Mouse (Mus musculus) layer of hippocampus, adult 9-11 months (tissue): ENCODE results near the gene Hipk1.
A peak's percentile ranks its signal among the peaks of the same experiment; 100 is the strongest.

Experiments
- DNase-seq: peaks from one replicate; pipeline ENCODE4 v3.0.0; 2022

Gene Hipk1

DNA sequence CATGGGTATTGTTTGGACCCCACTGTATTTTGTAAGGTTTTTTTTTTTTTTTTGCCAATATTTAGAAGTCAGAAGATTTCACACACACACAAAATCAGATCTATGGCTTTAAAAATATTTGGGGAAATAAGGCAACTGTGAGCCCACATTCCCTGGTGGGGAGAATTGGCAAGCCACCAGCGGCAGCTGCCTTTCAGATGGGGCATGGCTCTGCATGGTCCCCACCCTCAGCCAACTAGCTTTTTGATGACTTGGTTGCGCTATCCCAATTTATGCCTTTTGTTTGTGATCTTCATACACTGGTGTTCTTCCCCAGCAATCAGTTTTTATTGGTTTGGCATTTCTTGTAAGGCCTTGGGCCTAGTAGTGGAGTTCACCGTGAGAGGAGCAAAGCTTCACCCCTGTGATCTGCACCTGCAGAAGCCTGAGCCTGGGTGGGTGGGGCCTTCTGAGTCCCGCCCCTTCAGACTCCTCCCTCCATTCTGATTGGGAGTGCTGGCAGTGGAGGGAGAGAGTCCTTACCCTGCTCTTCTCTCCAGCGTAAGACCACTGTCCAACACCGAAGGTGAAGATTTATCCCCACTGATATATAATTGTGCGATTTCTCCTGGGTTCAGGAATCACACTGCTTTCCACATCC, 77.0 kb downstream of the Hipk1 start:
- DNase-seq = no peak

DNA sequence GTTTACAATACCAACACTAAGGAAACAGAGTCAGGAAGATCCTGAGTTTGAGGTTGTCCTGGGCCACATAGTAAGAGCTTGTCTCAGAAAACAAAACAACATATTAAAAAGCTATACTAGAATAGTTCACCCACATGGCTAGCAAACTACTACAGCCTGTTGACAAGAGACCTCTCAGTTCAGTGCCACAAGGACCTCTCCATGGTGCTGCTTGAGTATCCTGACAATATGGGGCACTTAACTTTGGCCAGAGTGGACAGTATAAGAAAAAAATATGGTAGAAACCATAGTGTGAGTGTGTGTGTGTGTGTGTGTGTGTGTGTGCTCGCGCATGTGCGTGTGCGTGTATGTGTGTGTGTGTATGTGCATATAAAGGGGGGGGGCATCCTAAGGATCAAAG, 79.2 kb downstream of the Hipk1 start:
- DNase-seq = no peak

DNA sequence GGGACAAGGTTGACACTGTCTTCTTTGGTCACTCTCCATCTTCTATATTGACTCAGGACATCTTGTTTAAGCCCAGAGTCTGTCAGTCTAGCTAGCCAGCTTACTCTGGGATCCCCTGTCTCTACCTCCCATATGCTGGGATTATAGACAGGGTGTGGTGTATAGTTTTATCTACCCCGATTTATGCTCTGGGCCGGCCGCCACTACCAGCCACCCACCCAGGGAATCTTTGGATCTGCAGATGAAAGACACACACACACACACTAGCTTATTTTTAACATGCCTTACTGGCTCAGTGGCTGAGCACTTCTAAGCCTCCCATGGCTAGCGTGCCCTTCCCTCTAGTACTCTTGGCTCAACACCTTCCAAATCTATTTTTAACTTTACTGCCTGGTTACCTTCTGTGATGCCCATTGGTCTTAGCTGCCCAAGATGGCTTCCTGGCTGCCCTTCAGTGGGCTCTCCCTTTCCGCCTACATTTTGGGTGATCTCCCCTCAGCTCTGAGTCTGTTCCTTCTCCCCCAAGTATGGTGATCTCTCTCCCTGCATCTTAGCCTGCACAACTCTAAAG, 81.8 kb downstream of the Hipk1 start:
- DNase-seq = no peak

DNA sequence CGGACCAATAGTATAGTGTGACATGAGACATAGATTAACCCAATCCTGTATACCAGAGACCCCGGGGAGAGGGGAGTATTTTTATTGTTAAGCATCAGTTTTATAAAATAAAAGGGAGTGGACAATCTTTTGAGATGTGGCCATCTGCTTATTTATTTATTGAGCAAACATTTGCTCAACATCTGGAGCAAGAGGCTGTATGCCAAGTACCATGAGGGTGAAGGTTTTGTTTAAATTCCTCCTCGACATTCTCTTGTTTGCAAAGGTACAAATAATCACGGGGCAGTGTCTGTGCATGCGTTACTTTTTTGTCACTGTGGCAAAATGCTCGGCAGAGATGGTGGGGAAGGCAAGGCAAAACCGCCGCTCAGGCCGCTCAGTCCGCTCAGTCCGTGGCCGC, 85.9 kb downstream of the Hipk1 start:
- no peak for DNase-seq

DNA sequence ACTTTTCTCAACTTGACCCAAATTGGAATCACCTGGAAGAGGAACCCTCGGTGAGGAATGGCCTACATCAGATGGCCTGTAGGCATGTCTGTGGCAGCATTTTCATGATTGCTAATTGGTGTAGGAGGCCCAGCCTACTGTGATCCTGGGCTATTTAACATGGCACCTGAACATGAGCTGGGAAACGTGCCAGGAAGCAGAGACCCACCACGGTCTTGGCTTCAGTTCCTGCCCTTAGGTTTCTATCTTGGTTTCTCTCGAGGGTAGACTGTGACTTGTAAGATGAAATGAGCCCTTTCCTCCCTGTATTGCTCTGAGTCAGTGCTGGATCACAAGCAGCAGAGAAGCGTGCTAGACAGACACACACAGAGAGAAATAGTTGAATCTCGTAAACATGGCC, 86.7 kb downstream of the Hipk1 start:
- no peak for DNase-seq

DNA sequence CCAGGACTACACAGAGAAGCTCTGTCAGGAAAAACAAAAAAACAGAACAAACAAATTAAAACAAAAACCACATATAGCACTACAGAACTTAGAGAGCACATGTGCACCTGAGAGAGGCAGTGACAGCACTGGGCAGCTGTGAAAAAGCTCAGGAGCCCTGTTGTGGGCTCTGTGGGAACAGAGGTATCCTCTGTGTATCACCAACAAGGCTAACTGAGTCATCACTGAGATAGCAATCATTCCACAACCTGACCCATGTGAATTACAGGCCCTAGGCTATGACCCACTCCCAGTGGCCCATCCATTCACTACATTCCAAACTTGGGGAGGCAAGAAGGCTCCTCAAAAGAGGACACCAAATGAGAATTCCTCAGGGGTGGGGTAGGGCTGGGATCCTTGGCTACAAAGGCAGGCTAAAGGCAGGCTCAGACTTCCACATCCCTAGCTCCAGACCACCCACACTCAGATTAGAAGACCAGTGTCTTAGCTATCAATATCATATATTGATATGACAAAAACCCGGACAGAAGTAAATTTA, 94.9 kb downstream of the Hipk1 start:
- DNase-seq = no peak

DNA sequence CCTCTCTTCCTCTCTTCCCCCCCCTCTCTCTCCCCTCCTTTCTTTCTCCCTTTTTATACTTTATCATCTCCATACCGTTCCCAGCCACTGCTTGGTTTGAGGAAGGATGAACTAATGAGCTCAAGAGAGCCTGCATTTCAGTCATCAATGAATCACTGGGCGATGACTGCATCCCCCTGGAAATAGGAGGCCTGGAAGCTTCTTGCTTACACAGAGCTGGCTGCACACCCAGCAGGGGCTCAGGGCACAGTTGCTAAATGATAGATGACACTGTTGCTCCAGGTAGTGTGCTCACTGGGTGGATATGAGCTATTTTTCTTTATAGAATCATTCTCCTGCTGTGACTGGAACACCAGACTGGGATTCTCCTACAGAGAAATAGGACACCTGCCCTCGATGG, 95.8 kb downstream of the Hipk1 start:
- DNase-seq = no peak

DNA sequence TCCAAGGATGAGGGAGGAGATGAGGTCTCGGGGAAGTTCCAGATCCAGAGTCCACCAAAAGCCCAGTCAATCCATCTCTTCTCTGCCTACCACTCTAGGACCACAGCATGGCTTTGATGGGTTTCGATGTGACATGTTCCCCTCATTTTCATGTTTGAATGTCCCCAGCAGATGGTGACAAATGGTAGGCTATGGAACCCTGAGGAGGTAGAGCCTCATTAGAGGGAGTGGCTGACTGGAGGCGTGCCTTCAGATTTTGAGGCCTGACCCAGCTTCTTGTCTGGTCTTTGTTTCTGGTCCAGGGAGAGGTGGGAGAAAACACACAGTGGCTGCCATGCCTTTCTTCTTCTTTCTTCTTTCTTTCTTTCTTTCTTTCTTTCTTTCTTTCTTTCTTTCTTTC, 100.9 kb downstream of the Hipk1 start:
- peak; percentile 21 for DNase-seq
